Mouse (Mus musculus) megakaryocyte, embryonic 14.5 days (primary cell): ENCODE results near the gene Gjc1. TPM values are rescaled to one million over a fixed set of nuclear protein-coding genes. Genes with fewer than 3 reads are reported as not detected.

ENCODE experiments used
- H3K27me3 ChIP-seq: replicated peaks from 2 replicates; pipeline ENCODE3; 2012; ENCODE audit warnings: inconsistent platforms
- H3K36me3 ChIP-seq: replicated peaks from 2 replicates; pipeline ENCODE3; 2012; ENCODE audit warnings: low read length, inconsistent platforms, mixed read lengths
- H3K4me1 ChIP-seq: 2 replicates; pipeline ENCODE4 v1.6.1; 2012; ENCODE audit warnings: inconsistent platforms
- H3K4me3 ChIP-seq: replicated peaks from 2 replicates; pipeline ENCODE3; 2012; ENCODE audit warnings: moderate library complexity, mild to moderate bottlenecking, inconsistent platforms
- H3K9me3 ChIP-seq: 2 replicates; pipeline ENCODE4 v1.6.1; 2012; ENCODE audit warnings: inconsistent platforms
- FLI1 ChIP-seq: IDR thresholded peaks from 2 replicates; pipeline ENCODE4 v1.6.1; 2012; ENCODE audit warnings: low read length, inconsistent platforms, mixed read lengths
- GATA1 ChIP-seq: IDR thresholded peaks from 3 replicates; pipeline ENCODE4 v1.6.1; 2012; ENCODE audit warnings: mixed read lengths, low read length, inconsistent platforms, borderline replicate concordance
- polyA plus RNA-seq: library from polyadenylated mRNA; stranded (reverse); fragments of >175 nt; gene quantifications from 2 replicates; pipeline ENCODE4 v1.2.3, GENCODE M21; 2012; ENCODE audit warnings: low replicate concordance; ENCODE audit not compliant: insufficient read depth

Gjc1 gene
- polyA plus RNA-seq, 1 experiment = not detected

DNA sequence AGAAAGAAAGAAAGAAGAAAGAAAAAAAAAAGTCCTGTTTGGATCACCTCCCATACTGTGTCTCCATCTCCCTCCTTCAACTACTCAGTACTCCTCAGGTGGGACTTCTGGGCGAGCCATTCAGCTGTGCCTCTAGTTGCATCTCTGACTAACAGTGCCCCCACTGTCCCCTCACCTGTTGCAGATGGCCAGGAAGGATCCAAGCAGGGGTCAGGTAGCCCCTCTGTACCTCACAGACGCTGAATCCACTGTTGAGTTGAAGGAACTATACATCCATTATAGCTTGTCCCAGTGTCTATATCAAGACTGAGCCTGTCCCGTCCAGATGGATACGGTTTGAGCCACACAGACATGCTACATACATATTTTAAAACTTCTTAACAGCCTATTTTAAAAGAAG is 38.0 kb downstream of the Gjc1 start:
- Histone ChIP-seq H3K4me3 (no peak overlapping the region), H3K9me3 (peaks cover 3% of the 10 kb centered on the region; the same call in 1 of the 2 replicates), H3K4me1 (peaks cover 18% of the 10 kb centered on the region), H3K36me3 (no peaks in the 10 kb centered on the region), H3K27me3 (peaks cover 82% of the 10 kb centered on the region)
- no peak for TF ChIP-seq GATA1
- no peak for TF ChIP-seq FLI1

DNA sequence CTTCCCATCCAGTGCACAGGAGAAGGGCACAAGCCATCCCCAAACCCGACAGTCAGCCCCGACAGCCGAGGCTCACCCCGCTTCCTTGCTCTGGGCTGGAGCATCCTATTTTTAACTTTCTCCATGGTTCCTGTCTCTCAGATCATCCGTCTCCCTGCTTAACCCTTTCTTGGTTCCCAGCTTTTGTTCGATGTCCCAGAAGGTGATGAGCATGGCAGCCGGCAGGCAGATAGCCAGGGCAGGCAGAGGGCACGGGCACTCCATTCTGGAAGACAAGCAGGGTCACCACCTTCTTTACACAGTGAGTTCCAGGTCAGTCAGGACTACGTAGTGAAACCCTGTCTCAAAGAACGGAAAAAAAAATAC is 38.5 kb downstream of the Gjc1 start:
- TF ChIP-seq GATA1 (no peak), FLI1 (no peak)

DNA sequence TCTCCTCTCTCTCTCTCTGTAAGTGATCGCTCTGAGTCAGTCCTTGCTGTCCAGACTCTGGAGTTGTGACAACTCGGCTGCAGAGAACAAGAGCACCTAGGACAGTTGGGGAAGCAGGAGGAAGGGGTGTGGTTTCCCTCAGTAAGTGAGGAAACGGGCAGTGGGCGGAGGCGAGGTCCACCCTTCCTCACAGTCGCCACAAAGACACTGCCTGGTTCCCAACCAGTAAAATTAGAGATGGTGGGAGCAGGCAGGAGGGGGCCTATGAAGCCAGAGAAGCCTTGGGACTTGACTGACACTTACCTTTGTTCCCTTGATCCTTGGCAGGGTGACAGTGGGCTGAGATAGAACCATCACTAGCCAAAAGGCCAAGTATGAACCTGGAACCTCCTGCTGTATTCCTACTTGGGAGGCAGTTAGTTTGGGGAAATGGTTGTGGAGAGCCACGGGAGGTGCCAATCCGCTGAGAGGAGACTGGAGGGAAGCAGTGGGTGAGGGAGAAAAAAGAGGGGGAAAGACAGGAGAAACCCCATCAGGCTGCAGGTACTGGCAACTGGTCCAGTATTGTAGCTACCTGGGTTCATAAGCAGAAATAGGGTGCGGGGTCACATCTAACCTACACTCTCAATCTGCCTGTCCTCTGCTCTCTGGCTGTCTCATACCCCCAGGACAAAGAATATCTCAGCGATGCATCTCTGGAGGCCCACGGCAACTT is 39.1 kb downstream of the Gjc1 start:
- no peak for TF ChIP-seq FLI1
- TF ChIP-seq GATA1 = no peak
- peaks cover 20% of the 10 kb centered on the region for H3K4me1 ChIP-seq
- H3K4me3 ChIP-seq = peak overlapping the region; percentile 62
- peaks cover 6% of the 10 kb centered on the region; the same call in 1 of the 2 replicates for H3K9me3 ChIP-seq
- H3K27me3 ChIP-seq = peaks cover 89% of the 10 kb centered on the region
- H3K36me3 ChIP-seq = no peaks in the 10 kb centered on the region

More for the DNA sequence above, 38.5 kb downstream of the Gjc1 start:
- Histone ChIP-seq H3K4me1 (peaks cover 20% of the 10 kb centered on the region), H3K27me3 (peaks cover 85% of the 10 kb centered on the region), H3K9me3 (peaks cover 6% of the 10 kb centered on the region; the same call in 1 of the 2 replicates), H3K36me3 (no peaks in the 10 kb centered on the region), H3K4me3 (no peak overlapping the region)

DNA sequence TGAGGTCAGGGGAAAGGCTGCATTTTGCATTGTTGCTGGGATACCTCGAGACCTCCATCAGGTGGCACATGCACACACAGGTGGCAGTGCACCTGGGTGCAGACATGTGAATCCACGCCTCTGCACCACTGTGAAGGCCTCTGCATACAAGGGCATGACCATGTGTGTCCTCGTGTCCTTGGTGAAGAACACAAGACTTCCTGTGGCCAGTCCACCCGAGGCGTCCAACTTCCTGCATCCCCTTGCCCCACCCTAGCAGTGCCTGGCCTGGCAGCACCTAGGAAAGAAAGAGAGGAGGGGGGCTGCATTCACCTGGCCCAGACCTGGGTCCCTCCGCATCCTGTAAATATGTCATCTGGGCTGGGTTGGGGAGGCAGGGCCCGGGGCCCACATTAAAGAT is 39.7 kb downstream of the Gjc1 start:
- peaks cover 89% of the 10 kb centered on the region for H3K27me3 ChIP-seq

DNA sequence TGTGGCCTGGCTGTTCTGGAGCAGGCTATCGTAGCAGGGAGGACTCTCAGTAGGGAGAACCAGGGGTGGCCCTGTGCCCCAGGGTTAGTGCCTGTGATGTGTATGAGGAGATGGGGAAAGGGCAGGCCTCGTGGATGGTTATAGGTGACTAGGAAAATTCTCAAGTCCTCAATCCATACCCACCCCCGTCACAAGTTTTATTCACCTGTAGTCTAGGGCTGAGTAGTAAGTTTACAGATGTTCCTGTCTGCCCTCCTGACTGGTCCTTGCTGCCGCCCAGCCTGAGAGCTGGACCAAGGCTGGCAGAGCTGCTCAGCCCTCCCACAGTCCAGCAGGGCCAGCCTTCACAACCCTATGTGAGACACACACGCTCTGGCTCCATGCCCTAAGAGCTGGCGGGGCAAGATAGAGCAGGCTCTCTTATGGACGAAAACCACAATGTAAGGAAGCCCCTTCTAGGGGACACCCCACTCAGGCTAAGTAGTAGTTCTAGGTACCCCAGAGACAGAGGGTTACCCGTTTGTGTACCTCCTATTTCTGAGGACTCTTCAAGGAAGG is 40.3 kb downstream of the Gjc1 start:
- H3K27me3 ChIP-seq = peaks cover 92% of the 10 kb centered on the region

More for the DNA sequence above, 39.7 kb downstream of the Gjc1 start:
- Histone ChIP-seq H3K9me3 (peaks cover 6% of the 10 kb centered on the region; the same call in 1 of the 2 replicates), H3K4me3 (peak overlapping the region; percentile 57), H3K4me1 (peaks cover 23% of the 10 kb centered on the region), H3K36me3 (no peaks in the 10 kb centered on the region)
- TF ChIP-seq FLI1 (no peak), GATA1 (no peak)

DNA sequence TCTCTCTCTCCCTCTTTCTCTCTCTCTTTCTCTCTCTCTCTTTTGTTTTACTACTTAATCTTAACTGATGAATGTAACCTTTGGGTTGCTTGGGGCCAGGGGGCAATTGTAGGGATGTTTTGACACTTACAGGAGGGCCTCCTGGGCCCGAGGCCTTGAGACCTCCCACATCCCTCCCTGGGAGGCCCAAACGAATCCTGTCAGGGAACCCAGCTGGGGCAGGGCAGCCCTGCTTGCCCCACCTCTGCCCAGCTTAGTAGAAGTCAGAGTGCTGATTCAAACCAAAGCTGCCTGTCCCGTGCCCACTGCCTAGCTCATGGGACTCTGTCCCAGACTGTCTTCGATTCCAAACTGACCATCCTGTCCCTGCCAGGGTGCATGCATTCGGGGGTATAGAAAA is 40.9 kb downstream of the Gjc1 start:
- Histone ChIP-seq H3K9me3 (peaks cover 6% of the 10 kb centered on the region; the same call in 1 of the 2 replicates), H3K27me3 (peaks cover 91% of the 10 kb centered on the region), H3K4me3 (no peak overlapping the region), H3K36me3 (no peaks in the 10 kb centered on the region), H3K4me1 (peaks cover 33% of the 10 kb centered on the region)
- TF ChIP-seq GATA1 (no peak), FLI1 (no peak)

More for the DNA sequence above, 40.3 kb downstream of the Gjc1 start:
- Histone ChIP-seq H3K4me1 (peaks cover 29% of the 10 kb centered on the region), H3K9me3 (peaks cover 6% of the 10 kb centered on the region; the same call in 1 of the 2 replicates), H3K4me3 (no peak overlapping the region), H3K36me3 (no peaks in the 10 kb centered on the region)
- TF ChIP-seq GATA1 = no peak
- no peak for TF ChIP-seq FLI1

DNA sequence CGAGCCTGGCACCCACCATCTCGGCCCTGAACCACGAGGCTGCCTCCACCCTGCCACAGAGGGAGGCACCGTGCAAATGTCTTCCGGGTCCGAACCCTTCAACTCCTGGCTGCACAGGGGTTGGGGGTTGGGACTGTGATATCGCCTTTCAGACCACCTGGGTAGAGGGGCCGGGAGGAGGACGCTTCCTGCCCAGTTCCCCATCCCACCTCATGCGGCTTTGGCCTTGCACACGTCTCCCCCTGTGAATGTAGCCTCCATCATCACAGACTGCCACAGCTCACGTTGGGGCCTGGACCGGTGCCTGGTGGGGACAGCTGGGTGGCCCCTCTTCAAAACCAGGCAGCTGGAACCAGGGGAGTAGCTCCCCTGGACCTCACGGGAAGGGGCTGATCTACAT is 41.3 kb downstream of the Gjc1 start:
- no peak overlapping the region for H3K4me3 ChIP-seq
- TF ChIP-seq FLI1 (no peak), GATA1 (no peak)
- no peaks in the 10 kb centered on the region for H3K36me3 ChIP-seq
- peaks cover 6% of the 10 kb centered on the region; the same call in 1 of the 2 replicates for H3K9me3 ChIP-seq
- H3K27me3 ChIP-seq = peaks cover 91% of the 10 kb centered on the region
- peaks cover 33% of the 10 kb centered on the region for H3K4me1 ChIP-seq

DNA sequence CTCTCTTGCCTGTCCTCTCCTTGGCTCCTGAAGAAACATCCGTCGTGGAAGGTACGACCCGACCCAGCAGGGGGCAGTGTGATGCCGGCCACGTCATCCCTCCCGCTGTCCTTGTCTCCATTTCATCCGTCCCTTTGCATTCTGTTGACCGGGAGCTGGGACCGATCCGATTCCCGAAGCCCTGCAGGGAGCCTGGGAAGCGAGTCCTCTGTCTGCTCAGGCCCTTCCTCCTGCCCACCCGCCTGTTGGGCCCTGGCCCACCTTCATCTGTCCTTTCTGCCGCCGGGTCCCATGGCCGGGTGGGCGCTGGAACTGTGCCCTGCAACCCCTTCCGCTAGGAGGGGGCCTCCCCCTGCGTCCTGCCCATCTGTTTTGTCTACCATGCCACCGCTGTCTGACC is 41.9 kb downstream of the Gjc1 start:
- TF ChIP-seq GATA1 = no peak
- Histone ChIP-seq H3K27me3 (peaks cover 90% of the 10 kb centered on the region), H3K4me3 (no peak overlapping the region), H3K4me1 (peaks cover 33% of the 10 kb centered on the region), H3K9me3 (peaks cover 6% of the 10 kb centered on the region; the same call in 1 of the 2 replicates), H3K36me3 (no peaks in the 10 kb centered on the region)

DNA sequence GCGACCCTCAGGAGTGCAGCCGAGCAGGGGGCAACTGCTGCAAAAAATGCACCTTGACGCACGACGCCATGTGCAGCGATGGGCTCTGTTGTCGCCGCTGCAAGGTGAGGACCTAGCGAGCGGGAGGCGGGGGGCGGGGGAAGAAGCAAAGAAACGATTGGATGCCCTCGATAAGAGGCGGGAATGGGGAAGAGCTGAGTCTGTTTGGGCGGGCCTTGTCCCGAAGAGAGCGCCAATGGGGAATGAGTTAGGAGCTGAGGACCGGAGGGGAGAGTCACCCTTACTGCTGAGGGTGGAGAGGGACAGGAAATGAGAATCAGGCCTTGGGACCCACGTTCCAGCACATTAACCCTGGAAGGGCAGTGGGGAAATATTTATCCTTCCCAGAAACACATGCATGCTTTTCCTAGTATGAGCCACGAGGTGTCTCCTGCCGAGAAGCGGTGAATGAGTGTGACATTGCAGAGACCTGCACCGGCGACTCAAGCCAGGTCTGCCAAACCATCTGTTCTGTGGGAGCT is 44.8 kb downstream of the Gjc1 start:
- Histone ChIP-seq H3K36me3 (no peaks in the 10 kb centered on the region), H3K4me1 (peaks cover 19% of the 10 kb centered on the region), H3K4me3 (peak overlapping the region; percentile 90), H3K9me3 (peaks cover 6% of the 10 kb centered on the region; the same call in 1 of the 2 replicates), H3K27me3 (peaks cover 95% of the 10 kb centered on the region)
- TF ChIP-seq GATA1 (no peak), FLI1 (no peak)
